In genomic region chr8:9771606-9772518, GRCm38 (mm10) we compare ENCODE assay signal across 9 mouse cellular contexts. TPM values are rescaled to one million over a fixed set of nuclear protein-coding genes. Genes with fewer than 3 reads are reported as not detected.
DNase-seq lines count a peak whose midpoint lies in the region; ATAC-seq and TF ChIP-seq lines count a peak whose summit lies in the region.
"Had no signal": no experiment of that assay in that cellular context is flagged by ENCODE, and none has a peak within 500 bp of the region (broad histone marks: within the 10 kb centered on the region; RNA-seq: fewer than 3 reads in every experiment).

No protein-coding gene starts in this region.

- no peak for DNase-seq in heart, postnatal 25 days (ENCODE audit: low spot score)
- peak; percentile 76 for DNase-seq in cerebellum, adult 9-11 months
- DNase-seq in frontal cortex, postnatal 14 days (ENCODE audit: low spot score in 2 of 2): peak; percentile 24 to 38
- DNase-seq in left cerebral cortex, postnatal 10 days (ENCODE audit: extremely low spot score in 1 of 2, low spot score in 2 of 2): peak; percentile 16 to 54
- DNase-seq in gastrocnemius, postnatal 36 days: no peak
- no peak for DNase-seq in thymus, adult 2 months

- ATAC-seq in heart, embryonic 13.5 days (ENCODE audit: extremely low read depth, insufficient number of reproducible peaks, low FRiP score, low TSS enrichment): no peak
- ATAC-seq in neural tube, embryonic 13.5 days (ENCODE audit: low read depth): peak; percentile 70

- H3K9ac ChIP-seq in heart, embryonic 13.5 days: peak overlapping the region; percentile 58
- H3K9ac ChIP-seq in neural tube, embryonic 13.5 days: peak overlapping the region; percentile 91

- intact Hi-C loops in heart, postnatal 25 days (cut with DNase I): no loop called here
- intact Hi-C loops in left cerebral cortex, postnatal 10 days (cut with DNase I): loop anchor here (5.0 to 10.0 kb wide), 3 partner anchors 163 to 535 kb away; no protein-coding TSS in a partner anchor
- intact Hi-C loops in gastrocnemius, postnatal 36 days (cut with DNase I): no loop called here

- no peak for TF ChIP-seq CTCF in thymus, adult 2 months (IDR thresholded peaks at IDR 0.05; ENCODE audit: borderline replicate concordance, control insufficient read depth, extremely low read depth, insufficient read depth, low read length, poor library complexity)

- H3K27ac ChIP-seq in heart, embryonic 13.5 days (replicated peaks): no peak overlapping the region
- H3K27ac ChIP-seq in neural tube, embryonic 13.5 days (replicated peaks): peak overlapping the region; percentile 91
- no peak overlapping the region for H3K27ac ChIP-seq in thymus, adult 2 months (ENCODE audit: control insufficient read depth, insufficient read depth, low read length)

- no peaks in the 10 kb centered on the region for H3K9me3 ChIP-seq in heart, embryonic 13.5 days
- no peaks in the 10 kb centered on the region for H3K9me3 ChIP-seq in neural tube, embryonic 13.5 days

- peaks cover 24% of the 10 kb centered on the region for H3K4me1 ChIP-seq in heart, embryonic 13.5 days
- H3K4me1 ChIP-seq in neural tube, embryonic 13.5 days (replicated peaks): peaks cover 30% of the 10 kb centered on the region
- no peaks in the 10 kb centered on the region for H3K4me1 ChIP-seq in thymus, adult 2 months (replicated peaks; ENCODE audit: control insufficient read depth, insufficient read depth, low read length)

- H3K4me2 ChIP-seq in heart, embryonic 13.5 days: peak overlapping the region; percentile 93
- H3K4me2 ChIP-seq in neural tube, embryonic 13.5 days: peak overlapping the region; percentile 87

- H3K36me3 ChIP-seq in heart, embryonic 13.5 days: no peaks in the 10 kb centered on the region
- H3K36me3 ChIP-seq in neural tube, embryonic 13.5 days: no peaks in the 10 kb centered on the region
- H3K36me3 ChIP-seq in thymus, adult 2 months (ENCODE audit: control insufficient read depth, insufficient read depth, low read length): no peaks in the 10 kb centered on the region

- peaks cover 62% of the 10 kb centered on the region for H3K27me3 ChIP-seq in heart, embryonic 13.5 days (replicated peaks)
- peaks cover 21% of the 10 kb centered on the region for H3K27me3 ChIP-seq in neural tube, embryonic 13.5 days
- H3K27me3 ChIP-seq in thymus, adult 2 months (ENCODE audit: control insufficient read depth, insufficient read depth, low read length): peaks cover 6% of the 10 kb centered on the region
- H3K27me3 ChIP-seq: CH12.LX had no signal

- WGBS in heart, embryonic 13.5 days: under 1% methylated on average over 53 of the region's 55 CpGs
- under 1% methylated on average over 53 of the region's 55 CpGs for WGBS in neural tube, embryonic 13.5 days
- 3% methylated on average over 55 of the region's 55 CpGs for WGBS in thymus, adult 2 months

- TF ChIP-seq POLR2A in thymus, adult 2 months (IDR thresholded peaks at IDR 0.05; ENCODE audit: control insufficient read depth, extremely low read depth, insufficient read depth, low read length, poor library complexity): no peak

- peak overlapping the region; percentile 61 for H3K4me3 ChIP-seq in heart, embryonic 13.5 days
- H3K4me3 ChIP-seq in neural tube, embryonic 13.5 days: peak overlapping the region; percentile 76
- H3K4me3 ChIP-seq in thymus, adult 2 months (ENCODE audit: control insufficient read depth, insufficient read depth, low read length): no peak overlapping the region

RNA-seq across cellular contexts. Expression of gene Fam155a, which starts 0.9 kb away (rescaled TPM):
- polyA plus RNA-seq in heart, embryonic 13.5 days (2015; fragmentation: Nextera tagmentation; extraction: Ambion mirVana): 0.08 and 0.19 TPM in 2 replicates
- not detected for total RNA-seq in heart, postnatal 25 days (2021)
- total RNA-seq in left cerebral cortex, postnatal 10 days (2021): 100 to 1,000 TPM in 1 of 2 experiments, 10 to 100 TPM in 1; 91.8 to 105 TPM
- polyA plus RNA-seq in neural tube, embryonic 13.5 days (2015; fragmentation: Nextera tagmentation; extraction: Ambion mirVana): 18.4 and 19.7 TPM in 2 replicates
- total RNA-seq in gastrocnemius, postnatal 36 days (2021): not detected
- polyA plus RNA-seq in thymus, adult 2 months (2012; rRNA removed): 0.06 and 0.09 TPM in 2 replicates
- total RNA-seq: CH12.LX had no signal

Comparison
In these comparisons a context has a peak if more than half of its experiments do, and no peak if none do; other contexts are left out.
1. DNase-seq: peak in cerebellum, adult 9-11 months (single experiment), frontal cortex, postnatal 14 days (2 of 2) and left cerebral cortex, postnatal 10 days (2 of 2); none in heart, postnatal 25 days (single experiment), gastrocnemius, postnatal 36 days (0 of 2) and thymus, adult 2 months (single experiment).
2. RNA of gene Fam155a, which starts 0.9 kb away (total RNA-seq): 91.8 to 105 TPM in left cerebral cortex, postnatal 10 days; not detected in gastrocnemius, postnatal 36 days and not detected in heart, postnatal 25 days; every median in the first group is over 10 times any median in the second.